Mouse (Mus musculus) kidney, embryonic 15.5 days (tissue): ENCODE measurements around the gene Leprot. TPM values are rescaled to one million over a fixed set of nuclear protein-coding genes. Genes with fewer than 3 reads are reported as not detected.

Experiments used
- ATAC-seq: fragments of 200-750 bp; cut with Nextera tagmentation; replicated peaks from 2 replicates; pipeline ENCODE4 v1.8.0; 2017; ENCODE audit warnings: moderate TSS enrichment; ENCODE audit not compliant: low FRiP score
- H3K27ac ChIP-seq: fragments of 300-500 bp; sonication (generic); 2 replicates; pipeline ENCODE4 v1.5.1; 2015; ENCODE audit warnings: mild to moderate bottlenecking, inconsistent platforms
- H3K27me3 ChIP-seq: fragments of 300-500 bp; sonication (generic); 2 replicates; pipeline ENCODE4 v1.6.1; 2015; ENCODE audit warnings: inconsistent platforms
- H3K36me3 ChIP-seq: fragments of 300-500 bp; sonication (generic); 2 replicates; pipeline ENCODE4 v1.6.1; 2015; ENCODE audit warnings: inconsistent platforms
- H3K4me1 ChIP-seq: fragments of 300-500 bp; sonication (generic); 2 replicates; pipeline ENCODE4 v1.6.1; 2015; ENCODE audit warnings: inconsistent platforms
- H3K4me2 ChIP-seq: fragments of 300-500 bp; sonication (generic); 2 replicates; pipeline ENCODE4 v1.6.1; 2015; ENCODE audit warnings: moderate library complexity, mild to moderate bottlenecking, inconsistent platforms
- H3K4me3 ChIP-seq: fragments of 300-500 bp; sonication (generic); replicated peaks from 2 replicates; pipeline ENCODE4 v1.5.1; 2015; ENCODE audit warnings: mild to moderate bottlenecking, inconsistent platforms
- H3K9ac ChIP-seq: fragments of 300-500 bp; sonication (generic); 2 replicates; pipeline ENCODE4 v1.6.1; 2015; ENCODE audit warnings: mild to moderate bottlenecking, inconsistent platforms
- H3K9me3 ChIP-seq: fragments of 300-500 bp; sonication (generic); replicated peaks from 2 replicates; pipeline ENCODE4 v1.6.1; 2016; ENCODE audit warnings: inconsistent platforms
- WGBS: fragments of 180-500 bp; shearing (Covaris S2); methylation state at CpG from one replicate; pipeline ENCODE4 v1.1.7; 2015; ENCODE audit warnings: mixed read lengths; 5-methylcytosine and 5-hydroxymethylcytosine counted together
- polyA plus RNA-seq: library from polyadenylated mRNA; unstranded; fragments of >200 nt; fragmentation: Nextera tagmentation; extraction: Ambion mirVana; gene quantifications from 2 replicates; pipeline ENCODE4 v1.2.1, GENCODE M21; 2015

Gene Leprot
- polyA plus RNA-seq, 1 experiment from 2014 or later: 88.3 TPM

DNA sequence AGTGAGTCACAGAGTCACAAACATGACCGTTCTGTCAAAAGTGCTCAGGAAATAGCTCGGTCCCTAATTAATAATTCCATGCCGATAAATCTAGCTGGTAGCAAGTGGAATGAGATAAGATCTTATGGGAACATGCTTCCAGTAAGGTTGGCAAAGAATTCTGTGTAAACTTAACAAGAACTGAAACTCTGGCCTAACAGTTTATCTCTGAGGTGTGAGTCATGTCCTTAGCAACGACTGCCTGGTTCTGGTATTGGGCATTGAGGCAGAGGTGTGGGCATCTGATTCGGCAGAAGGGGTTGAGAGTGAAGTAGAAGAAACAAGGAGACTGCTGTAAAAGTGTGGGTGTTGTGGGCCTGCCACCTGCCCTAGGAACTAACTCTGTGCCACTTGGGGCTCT is 22.3 kb downstream of the Leprot start:
- WGBS: 75% methylated on average over 5 of the region's 5 CpGs
- no peaks in the 10 kb centered on the region for H3K36me3 ChIP-seq

DNA sequence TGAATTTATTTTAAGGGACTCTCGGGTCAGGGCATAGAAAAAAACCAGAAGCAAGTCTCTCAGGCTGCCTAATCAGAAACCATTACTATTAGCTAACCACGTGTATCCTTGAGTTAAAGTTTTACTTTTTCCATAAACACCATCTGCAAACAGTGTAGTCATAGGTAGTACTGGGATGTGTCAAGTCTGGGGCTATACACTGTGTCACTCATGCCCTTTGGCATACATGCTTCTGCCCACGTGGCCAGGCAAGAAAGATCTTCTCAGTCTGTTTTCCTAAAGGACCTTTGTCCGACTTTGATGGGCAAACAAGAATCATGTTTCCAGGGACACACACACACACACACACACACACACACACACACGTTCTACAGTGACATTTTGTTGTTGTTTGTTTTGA is 27.3 kb downstream of the Leprot start:
- H3K4me1 ChIP-seq: no peaks in the 10 kb centered on the region
- no peak overlapping the region for H3K9ac ChIP-seq
- no peaks in the 10 kb centered on the region for H3K9me3 ChIP-seq
- H3K4me2 ChIP-seq: no peak overlapping the region
- ATAC-seq: no peak
- H3K36me3 ChIP-seq: no peaks in the 10 kb centered on the region
- no peak overlapping the region for H3K4me3 ChIP-seq
- H3K27ac ChIP-seq: no peak overlapping the region
- no peaks in the 10 kb centered on the region for H3K27me3 ChIP-seq
- WGBS: 65% methylated on average over 5 of the region's 5 CpGs

More for the DNA sequence above, 22.3 kb downstream of the Leprot start:
- no peaks in the 10 kb centered on the region for H3K4me1 ChIP-seq
- no peak for ATAC-seq
- no peaks in the 10 kb centered on the region; the same call in 1 of the 2 replicates for H3K9me3 ChIP-seq
- no peaks in the 10 kb centered on the region for H3K27me3 ChIP-seq
- no peak overlapping the region for H3K4me3 ChIP-seq
- H3K9ac ChIP-seq: no peak overlapping the region
- H3K4me2 ChIP-seq: no peak overlapping the region
- H3K27ac ChIP-seq: no peak overlapping the region

DNA sequence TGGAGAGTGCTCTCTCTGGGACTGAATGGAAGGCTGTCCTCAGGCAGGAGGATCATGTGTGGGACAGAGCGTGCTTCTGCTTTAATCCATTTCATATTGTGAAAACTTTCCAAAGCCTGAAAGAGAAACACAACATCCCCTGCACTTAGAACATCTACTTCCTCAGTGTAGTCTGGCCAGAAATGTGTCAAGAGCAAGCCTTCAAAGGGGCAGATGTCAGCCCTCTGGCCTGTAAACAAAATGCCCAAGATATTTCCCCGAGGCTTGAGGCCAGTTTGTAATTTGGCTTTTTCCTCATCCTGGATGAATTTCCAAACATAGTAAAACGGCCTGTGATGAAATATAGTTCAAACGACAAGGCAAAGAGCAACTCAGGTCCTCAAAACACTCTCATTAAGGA is 28.2 kb downstream of the Leprot start:
- no peak overlapping the region for H3K27ac ChIP-seq

DNA sequence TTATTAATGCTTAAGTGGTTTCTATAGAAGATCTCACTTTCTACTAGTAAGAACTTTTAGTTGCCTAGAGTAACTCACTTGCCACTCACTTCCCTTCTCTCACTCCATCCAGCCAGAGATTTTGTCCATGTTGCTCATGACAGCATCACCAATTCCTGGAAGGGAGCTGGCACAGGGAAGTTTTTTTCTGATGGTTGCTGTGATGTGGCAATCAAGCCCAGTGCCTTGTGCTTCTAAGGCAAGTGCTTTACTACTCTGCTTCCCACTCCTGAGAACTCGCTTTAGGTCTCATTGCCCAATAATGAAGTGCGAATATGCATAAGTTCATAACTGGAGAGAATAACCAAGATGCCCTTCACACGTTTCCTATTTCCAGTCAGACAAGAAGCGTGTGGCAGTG is 35.1 kb downstream of the Leprot start:
- Histone ChIP-seq H3K27ac (no peak overlapping the region), H3K4me3 (no peak overlapping the region), H3K36me3 (no peaks in the 10 kb centered on the region), H3K9ac (no peak overlapping the region), H3K27me3 (no peaks in the 10 kb centered on the region), H3K4me2 (no peak overlapping the region), H3K4me1 (no peaks in the 10 kb centered on the region), H3K9me3 (no peaks in the 10 kb centered on the region)
- 89% methylated on average over 4 of the region's 4 CpGs for WGBS
- ATAC-seq: no peak

More for the DNA sequence above, 28.2 kb downstream of the Leprot start:
- Histone ChIP-seq H3K4me3 (no peak overlapping the region), H3K4me2 (no peak overlapping the region), H3K36me3 (no peaks in the 10 kb centered on the region), H3K9me3 (no peaks in the 10 kb centered on the region), H3K4me1 (no peaks in the 10 kb centered on the region), H3K9ac (no peak overlapping the region), H3K27me3 (no peaks in the 10 kb centered on the region)
- ATAC-seq: 0 out of 2 replicates have a peak, but pooled peaks have one; percentile 40
- 45% methylated on average over 4 of the region's 4 CpGs for WGBS

DNA sequence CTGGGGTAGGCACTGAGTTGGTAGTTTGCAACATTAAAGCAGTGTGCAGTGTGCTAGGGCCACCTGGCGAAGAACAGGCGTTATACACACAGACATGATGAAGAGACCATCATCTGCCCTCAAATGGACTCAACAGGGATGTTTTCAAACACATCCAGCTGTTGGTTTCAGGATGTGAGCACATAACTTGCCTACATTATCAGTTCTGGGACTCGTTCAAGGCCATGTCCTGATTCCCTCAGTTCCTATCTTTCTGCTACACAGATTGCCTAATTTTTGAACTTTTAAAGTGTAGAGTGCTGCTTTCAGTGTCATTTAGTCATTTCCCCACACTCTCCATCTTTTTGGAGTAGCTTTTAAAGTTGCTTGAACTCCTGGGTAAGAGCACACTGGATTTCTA is 35.6 kb downstream of the Leprot start:
- no peak for ATAC-seq
- no peak overlapping the region for H3K27ac ChIP-seq
- H3K4me3 ChIP-seq: no peak overlapping the region
- no peaks in the 10 kb centered on the region for H3K27me3 ChIP-seq
- no peaks in the 10 kb centered on the region for H3K36me3 ChIP-seq
- H3K9me3 ChIP-seq: no peaks in the 10 kb centered on the region
- H3K4me1 ChIP-seq: no peaks in the 10 kb centered on the region
- no peak overlapping the region for H3K9ac ChIP-seq
- H3K4me2 ChIP-seq: no peak overlapping the region
- WGBS: 84% methylated on average over 3 of the region's 3 CpGs

DNA sequence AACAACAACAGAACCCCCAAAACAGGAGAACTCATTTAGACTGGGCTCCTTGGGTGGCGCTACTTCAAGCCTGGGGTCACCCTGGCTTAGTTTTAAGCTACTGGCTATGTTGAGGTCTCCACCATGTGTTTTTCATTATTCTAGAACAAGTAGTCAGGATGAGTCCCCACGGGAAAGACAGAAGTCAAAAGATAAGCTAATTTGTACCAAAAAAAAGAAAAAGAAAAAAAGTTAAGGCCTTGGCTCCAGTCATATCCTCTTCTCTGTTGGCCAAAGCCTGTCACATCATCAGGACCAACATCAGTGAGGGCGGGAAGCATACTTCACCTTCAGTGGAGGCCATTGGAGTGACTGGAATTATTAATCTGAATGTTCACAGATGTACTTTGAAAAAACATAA is 37.3 kb downstream of the Leprot start:
- no peak overlapping the region for H3K4me2 ChIP-seq
- no peak for ATAC-seq
- WGBS: 86% methylated on average over 3 of the region's 3 CpGs
- H3K27me3 ChIP-seq: no peaks in the 10 kb centered on the region
- no peaks in the 10 kb centered on the region for H3K36me3 ChIP-seq
- no peaks in the 10 kb centered on the region for H3K9me3 ChIP-seq
- H3K27ac ChIP-seq: no peak overlapping the region
- no peak overlapping the region for H3K4me3 ChIP-seq
- no peaks in the 10 kb centered on the region for H3K4me1 ChIP-seq
- H3K9ac ChIP-seq: no peak overlapping the region

DNA sequence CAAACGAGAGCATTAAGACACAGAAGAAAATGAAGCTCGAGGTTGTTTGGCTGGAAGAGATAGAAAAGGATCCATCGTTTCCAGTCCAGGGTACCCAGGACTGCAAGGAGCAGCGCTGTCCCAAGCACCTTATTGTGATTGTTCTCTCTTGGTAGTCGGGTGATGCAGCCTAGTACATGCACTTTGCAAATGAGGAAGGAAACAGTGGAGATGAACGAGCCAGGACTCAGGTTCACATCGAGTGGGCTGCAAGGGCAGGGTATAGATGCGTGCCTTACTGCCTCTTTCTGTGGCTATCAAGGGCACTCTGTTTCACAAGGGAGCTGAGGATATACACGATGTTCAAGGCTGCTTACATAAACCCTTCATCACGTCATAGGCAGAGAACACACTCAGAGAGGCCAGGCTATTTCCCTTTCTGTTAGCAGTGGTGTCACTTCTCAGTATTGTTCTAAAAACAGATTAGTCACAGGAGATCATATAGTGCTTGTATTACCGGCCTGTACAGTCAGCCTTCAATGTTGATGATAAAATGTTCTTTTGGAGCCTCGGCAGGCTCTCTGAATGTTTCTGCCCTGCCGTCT is 38.8 kb downstream of the Leprot start:
- Histone ChIP-seq H3K4me1 (no peaks in the 10 kb centered on the region), H3K9ac (no peak overlapping the region), H3K27ac (no peak overlapping the region), H3K9me3 (no peaks in the 10 kb centered on the region), H3K36me3 (no peaks in the 10 kb centered on the region), H3K4me2 (no peak overlapping the region), H3K4me3 (no peak overlapping the region), H3K27me3 (no peaks in the 10 kb centered on the region)
- no peak for ATAC-seq
- WGBS: 78% methylated on average over 13 of the region's 13 CpGs

DNA sequence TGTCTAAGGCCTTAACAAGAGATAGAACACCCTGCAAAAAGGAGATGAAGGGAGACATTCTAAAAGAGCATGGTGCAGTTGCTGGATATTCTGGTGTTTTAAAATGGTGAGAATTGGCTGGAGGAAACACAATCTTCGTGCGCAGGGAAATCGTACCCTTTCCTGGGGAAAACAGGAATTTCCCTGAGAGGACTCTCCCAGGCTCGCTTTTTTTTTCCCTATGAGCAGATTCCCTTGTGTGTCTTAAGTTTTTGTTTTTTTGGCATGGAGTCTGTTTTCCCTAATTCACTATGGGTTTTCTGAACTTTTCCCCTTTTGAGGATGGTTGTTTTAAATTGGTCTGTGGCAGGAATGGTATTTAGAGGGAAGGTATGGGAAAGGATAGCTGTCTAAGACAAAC is 41.7 kb downstream of the Leprot start:
- Histone ChIP-seq H3K36me3 (no peaks in the 10 kb centered on the region), H3K9me3 (no peaks in the 10 kb centered on the region), H3K27ac (no peak overlapping the region), H3K4me1 (no peaks in the 10 kb centered on the region), H3K4me3 (no peak overlapping the region), H3K9ac (no peak overlapping the region), H3K27me3 (no peaks in the 10 kb centered on the region), H3K4me2 (no peak overlapping the region)
- 69% methylated on average over 4 of the region's 4 CpGs for WGBS
- no peak for ATAC-seq

DNA sequence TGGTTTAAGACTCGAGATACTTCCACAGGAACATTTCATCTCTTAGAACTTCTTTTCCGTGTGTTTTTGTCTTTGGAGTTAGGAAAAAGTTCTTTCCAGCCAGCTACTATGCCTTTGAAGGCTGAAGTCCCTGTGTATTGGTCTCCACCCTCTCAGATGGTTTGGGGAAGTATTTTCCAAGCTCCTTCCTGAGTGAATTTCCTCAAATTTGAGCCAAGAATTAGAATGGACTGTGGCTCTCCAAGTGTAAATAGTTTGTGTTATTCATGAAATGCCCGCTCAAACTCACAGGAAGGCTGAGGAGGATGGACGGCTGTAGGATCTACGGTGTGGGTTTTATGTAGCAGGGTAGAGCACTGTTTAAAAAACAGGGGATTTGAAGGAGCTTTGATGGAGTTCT is 42.1 kb downstream of the Leprot start:
- Histone ChIP-seq H3K27ac (no peak overlapping the region), H3K9ac (no peak overlapping the region), H3K4me3 (no peak overlapping the region), H3K9me3 (no peaks in the 10 kb centered on the region), H3K27me3 (no peaks in the 10 kb centered on the region), H3K4me2 (no peak overlapping the region), H3K4me1 (no peaks in the 10 kb centered on the region), H3K36me3 (no peaks in the 10 kb centered on the region)
- WGBS: 71% methylated on average over 5 of the region's 5 CpGs
- no peak for ATAC-seq

DNA sequence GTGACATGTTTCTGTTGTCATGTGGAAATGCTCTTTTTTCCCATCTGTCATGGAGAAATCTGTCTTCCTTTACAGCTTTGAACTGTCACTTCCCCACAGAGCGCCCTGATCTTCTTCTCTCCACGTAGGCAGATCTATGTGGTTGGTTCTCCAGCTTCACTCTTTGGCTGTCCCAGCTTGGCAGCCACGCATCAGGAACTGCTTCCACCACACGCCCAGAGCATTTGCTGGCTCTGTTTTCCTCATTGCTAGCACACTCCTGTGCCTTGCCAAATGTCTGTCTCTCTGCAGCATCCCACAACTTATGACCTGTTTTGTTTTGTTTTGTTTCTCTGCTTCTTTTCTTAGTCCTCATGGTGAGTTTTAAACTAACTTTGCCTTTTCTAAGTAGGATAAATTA is 45.4 kb downstream of the Leprot start:
- Histone ChIP-seq H3K4me3 (no peak overlapping the region), H3K36me3 (no peaks in the 10 kb centered on the region), H3K27ac (no peak overlapping the region), H3K4me1 (no peaks in the 10 kb centered on the region), H3K9ac (no peak overlapping the region), H3K27me3 (no peaks in the 10 kb centered on the region), H3K9me3 (no peaks in the 10 kb centered on the region), H3K4me2 (no peak overlapping the region)
- WGBS: 69% methylated on average over 4 of the region's 4 CpGs
- no peak for ATAC-seq

DNA sequence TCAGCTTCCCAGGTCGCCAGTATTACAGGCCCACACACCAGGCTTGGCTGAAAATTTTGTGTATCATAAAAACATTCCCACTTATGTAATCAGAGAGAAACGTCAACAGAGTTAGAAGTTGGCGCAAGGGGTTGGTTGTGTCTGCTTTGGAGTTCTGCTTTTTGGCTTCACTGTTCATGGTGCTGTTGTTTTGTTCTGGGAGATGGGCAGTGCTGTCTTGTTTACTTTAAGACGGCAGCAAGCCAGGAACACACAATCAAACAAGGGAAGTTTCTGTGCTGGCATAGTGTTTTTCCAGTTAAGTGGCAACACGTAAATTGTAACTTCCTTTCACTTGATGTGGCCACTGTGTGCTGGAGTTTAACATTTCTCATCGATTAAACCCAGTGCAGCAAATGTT is 47.0 kb downstream of the Leprot start:
- H3K27ac ChIP-seq: no peak overlapping the region

DNA sequence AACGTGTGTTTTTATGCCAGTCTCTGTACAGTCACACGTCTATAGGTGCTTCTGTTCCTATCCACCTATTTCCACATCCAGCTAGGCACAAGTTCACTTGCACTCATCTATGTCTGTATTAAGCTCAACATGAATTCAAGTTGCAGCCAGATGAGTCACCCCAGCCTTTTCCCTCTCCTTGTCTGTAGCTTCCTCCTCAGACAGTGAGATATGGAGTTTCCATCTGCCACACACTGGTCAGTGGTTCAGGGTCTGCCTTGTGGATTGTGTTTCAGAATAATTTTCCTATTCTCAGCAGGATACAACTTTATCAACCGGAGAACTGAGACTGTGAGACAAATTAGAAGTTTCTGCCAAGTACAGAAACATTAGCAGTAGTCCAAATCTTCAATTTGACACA is 49.7 kb downstream of the Leprot start:
- WGBS: 86% methylated on average over 3 of the region's 3 CpGs
- Histone ChIP-seq H3K9me3 (no peaks in the 10 kb centered on the region), H3K4me2 (no peak overlapping the region), H3K9ac (no peak overlapping the region), H3K27ac (no peak overlapping the region), H3K27me3 (no peaks in the 10 kb centered on the region), H3K4me3 (no peak overlapping the region), H3K4me1 (no peaks in the 10 kb centered on the region), H3K36me3 (no peaks in the 10 kb centered on the region)
- ATAC-seq: no peak

More for the DNA sequence above, 47.0 kb downstream of the Leprot start:
- Histone ChIP-seq H3K36me3 (no peaks in the 10 kb centered on the region), H3K27me3 (no peaks in the 10 kb centered on the region), H3K4me1 (no peaks in the 10 kb centered on the region), H3K4me3 (no peak overlapping the region), H3K9ac (no peak overlapping the region), H3K4me2 (no peak overlapping the region), H3K9me3 (no peaks in the 10 kb centered on the region)
- no peak for ATAC-seq
- 72% methylated on average over 6 of the region's 6 CpGs for WGBS

DNA sequence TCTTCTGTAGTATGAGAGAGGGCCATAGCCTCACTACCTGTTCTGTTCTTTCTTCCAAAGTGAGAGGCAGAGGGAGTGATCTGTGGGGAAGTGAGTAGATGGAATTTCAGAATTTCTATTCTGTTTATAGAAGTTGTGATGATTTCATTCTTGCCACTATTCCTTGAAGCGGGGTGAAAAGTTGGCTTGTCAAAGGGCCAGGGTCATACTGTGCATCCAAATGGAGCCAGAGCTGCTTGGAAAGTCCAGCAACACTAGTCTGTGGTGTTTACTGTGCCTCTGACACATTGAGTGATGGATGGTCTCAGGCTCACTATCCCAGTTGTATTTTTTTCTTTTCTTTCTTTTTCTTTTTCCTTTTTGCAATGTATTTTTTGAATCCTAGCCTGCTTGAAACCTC is 51.9 kb downstream of the Leprot start:
- no peak for ATAC-seq
- Histone ChIP-seq H3K4me1 (no peaks in the 10 kb centered on the region), H3K9me3 (no peaks in the 10 kb centered on the region), H3K4me3 (no peak overlapping the region), H3K4me2 (no peak overlapping the region), H3K36me3 (no peaks in the 10 kb centered on the region), H3K27ac (no peak overlapping the region), H3K9ac (no peak overlapping the region), H3K27me3 (no peaks in the 10 kb centered on the region)
- WGBS: 81% methylated on average over 1 of the region's 1 CpGs
